Mouse (Mus musculus): ENCODE measurements around the gene Naa25. TPM values are rescaled to one million over a fixed set of nuclear protein-coding genes. Genes with fewer than 3 reads are reported as not detected.

The Naa25 gene
- polyA plus RNA-seq, 1 experiment: 15.3 TPM

GRCm38 (mm10) chr5:121385461-121386119 lies 12.1 kb upstream of the Naa25 start, which contains the start of gene Trafd1:
TSS of gene Trafd1 (minus strand) at chr5:121385632.
- Histone ChIP-seq H3K4me3 (ENCODE audit: insufficient read depth, low read depth, low read length) (peak within 1 kb of the TSS; percentile 89), H3K27ac (replicated peaks; ENCODE audit: low read depth, low read length) (peak within 1 kb of the TSS; percentile 90), H3K4me1 (ENCODE audit: control insufficient read depth, insufficient read depth, insufficient read length, low read length) (peaks cover 6% of the 10 kb centered on the region)

- no peak overlapping the region for H3K4me3 ChIP-seq (ENCODE audit: insufficient read depth, low read depth, low read length)
- H3K27ac ChIP-seq (replicated peaks; ENCODE audit: low read depth, low read length): peak overlapping the region; percentile 69
- H3K4me1 ChIP-seq (ENCODE audit: control insufficient read depth, insufficient read depth, insufficient read length, low read length): peaks cover 6% of the 10 kb centered on the region
These were observed 11.4 kb upstream of the Naa25 start for GRCm38 (mm10) chr5:121386120-121386909.

- Histone ChIP-seq H3K27ac (replicated peaks; ENCODE audit: low read depth, low read length) (peak overlapping the region; percentile 69; the same call in 1 of the 2 replicates), H3K4me1 (ENCODE audit: control insufficient read depth, insufficient read depth, insufficient read length, low read length) (peaks cover 6% of the 10 kb centered on the region), H3K4me3 (ENCODE audit: insufficient read depth, low read depth, low read length) (no peak overlapping the region)
These were observed 10.6 kb upstream of the Naa25 start for GRCm38 (mm10) chr5:121387126-121387525.

GRCm38 (mm10) chr5:121389106-121389505 lies 8.6 kb upstream of the Naa25 start:
- Histone ChIP-seq H3K27ac (replicated peaks; ENCODE audit: low read depth, low read length) (peak overlapping the region; percentile 65), H3K4me1 (ENCODE audit: control insufficient read depth, insufficient read depth, insufficient read length, low read length) (peaks cover 4% of the 10 kb centered on the region), H3K4me3 (ENCODE audit: insufficient read depth, low read depth, low read length) (no peak overlapping the region)

GRCm38 (mm10) chr5:121389691-121390090 lies 8.0 kb upstream of the Naa25 start:
- Histone ChIP-seq H3K4me3 (ENCODE audit: insufficient read depth, low read depth, low read length) (no peak overlapping the region), H3K27ac (replicated peaks; ENCODE audit: low read depth, low read length) (peak overlapping the region; percentile 65), H3K4me1 (ENCODE audit: control insufficient read depth, insufficient read depth, insufficient read length, low read length) (peaks cover 4% of the 10 kb centered on the region)

GRCm38 (mm10) chr5:121392667-121393380 lies 4.9 kb upstream of the Naa25 start:
- Histone ChIP-seq H3K27ac (replicated peaks; ENCODE audit: low read depth, low read length) (no peak overlapping the region), H3K4me1 (ENCODE audit: control insufficient read depth, insufficient read depth, insufficient read length, low read length) (peaks cover 2% of the 10 kb centered on the region; the same call in 1 of the 2 replicates), H3K4me3 (ENCODE audit: insufficient read depth, low read depth, low read length) (no peak overlapping the region)

GRCm38 (mm10) chr5:121393402-121393801 lies 4.3 kb upstream of the Naa25 start:
- Histone ChIP-seq H3K4me3 (ENCODE audit: insufficient read depth, low read depth, low read length) (no peak overlapping the region), H3K4me1 (ENCODE audit: control insufficient read depth, insufficient read depth, insufficient read length, low read length) (no peaks in the 10 kb centered on the region), H3K27ac (replicated peaks; ENCODE audit: low read depth, low read length) (no peak overlapping the region)

- H3K4me3 ChIP-seq (ENCODE audit: insufficient read depth, low read depth, low read length): no peak overlapping the region
- H3K4me1 ChIP-seq (ENCODE audit: control insufficient read depth, insufficient read depth, insufficient read length, low read length): peaks cover 11% of the 10 kb centered on the region
- H3K27ac ChIP-seq (replicated peaks; ENCODE audit: low read depth, low read length): no peak overlapping the region
These were observed 2.1 kb upstream of the Naa25 start for GRCm38 (mm10) chr5:121395621-121396020.

- Histone ChIP-seq H3K4me1 (ENCODE audit: control insufficient read depth, insufficient read depth, insufficient read length, low read length) (peaks cover 11% of the 10 kb centered on the region), H3K27ac (replicated peaks; ENCODE audit: low read depth, low read length) (no peak overlapping the region; the same call in 1 of the 2 replicates), H3K4me3 (ENCODE audit: insufficient read depth, low read depth, low read length) (peak overlapping the region; percentile 76)
These were observed 619 bp downstream of the Naa25 start for GRCm38 (mm10) chr5:121398146-121398964.

GRCm38 (mm10) chr5:121398965-121399462 lies 1.3 kb downstream of the Naa25 start:
- Histone ChIP-seq H3K4me1 (ENCODE audit: control insufficient read depth, insufficient read depth, insufficient read length, low read length) (peaks cover 11% of the 10 kb centered on the region), H3K27ac (replicated peaks; ENCODE audit: low read depth, low read length) (no peak overlapping the region), H3K4me3 (ENCODE audit: insufficient read depth, low read depth, low read length) (peak overlapping the region; percentile 22)

- Histone ChIP-seq H3K4me1 (ENCODE audit: control insufficient read depth, insufficient read depth, insufficient read length, low read length) (peaks cover 11% of the 10 kb centered on the region), H3K4me3 (ENCODE audit: insufficient read depth, low read depth, low read length) (peak overlapping the region; percentile 22; the same call in 1 of the 2 replicates), H3K27ac (replicated peaks; ENCODE audit: low read depth, low read length) (peak overlapping the region; percentile 19; the same call in 1 of the 2 replicates)
These were observed 1.8 kb downstream of the Naa25 start for GRCm38 (mm10) chr5:121399540-121399939.

- Histone ChIP-seq H3K4me3 (ENCODE audit: insufficient read depth, low read depth, low read length) (no peak overlapping the region), H3K4me1 (ENCODE audit: control insufficient read depth, insufficient read depth, insufficient read length, low read length) (peaks cover 11% of the 10 kb centered on the region), H3K27ac (replicated peaks; ENCODE audit: low read depth, low read length) (peak overlapping the region; percentile 19; the same call in 1 of the 2 replicates)
These were observed 2.3 kb downstream of the Naa25 start for GRCm38 (mm10) chr5:121400064-121400463.

GRCm38 (mm10) chr5:121400849-121401248 lies 3.1 kb downstream of the Naa25 start:
- Histone ChIP-seq H3K4me3 (ENCODE audit: insufficient read depth, low read depth, low read length) (no peak overlapping the region), H3K27ac (replicated peaks; ENCODE audit: low read depth, low read length) (no peak overlapping the region)

GRCm38 (mm10) chr5:121407856-121408255 lies 10.1 kb downstream of the Naa25 start:
- Histone ChIP-seq H3K4me3 (ENCODE audit: insufficient read depth, low read depth, low read length) (no peak overlapping the region), H3K4me1 (ENCODE audit: control insufficient read depth, insufficient read depth, insufficient read length, low read length) (no peaks in the 10 kb centered on the region), H3K27ac (replicated peaks; ENCODE audit: low read depth, low read length) (peak overlapping the region; percentile 49; the same call in 1 of the 2 replicates)

More at GRCm38 (mm10) chr5:121400849-121401248, 3.1 kb downstream of the Naa25 start:
- peaks cover 11% of the 10 kb centered on the region for H3K4me1 ChIP-seq (ENCODE audit: control insufficient read depth, insufficient read depth, insufficient read length, low read length)
